Mouse (Mus musculus) midbrain, embryonic 12.5 days (tissue): ENCODE results near the gene H2bfm. TPM values are rescaled to one million over a fixed set of nuclear protein-coding genes. Genes with fewer than 3 reads are reported as not detected.

Source experiments
- polyA plus RNA-seq: library from polyadenylated mRNA; unstranded; fragments of >200 nt; fragmentation: Nextera tagmentation; extraction: Ambion mirVana; gene quantifications from 2 replicates; pipeline ENCODE4 v1.2.1, GENCODE M21; 2016

The H2bfm gene
- polyA plus RNA-seq, 1 experiment from 2014 or later: not detected

Other genes with a start within 250 kb of the H2bfm start
- 12.2 and 12.4 TPM in 2 replicates for gene Tceal1, start 219.3 kb upstream of the H2bfm start, polyA plus RNA-seq
- 544 and 546 TPM in 2 replicates for gene Morf4l2, start 183.6 kb upstream of the H2bfm start, polyA plus RNA-seq
- 0.11 and 0.12 TPM in 2 replicates for gene Glra4, start 147.2 kb upstream of the H2bfm start, polyA plus RNA-seq
- gene Plp1, start 104.7 kb upstream of the H2bfm start, polyA plus RNA-seq: 8.1 and 9.3 TPM in 2 replicates
- gene Rab9b, start 58.6 kb upstream of the H2bfm start, polyA plus RNA-seq: 8.1 and 9.0 TPM in 2 replicates
- 58.2 and 64.8 TPM in 2 replicates for gene Tmsb15b2, start 48.2 kb downstream of the H2bfm start, polyA plus RNA-seq
- 7.8 and 9.3 TPM in 2 replicates for gene Tmsb15l, start 49.5 kb downstream of the H2bfm start, polyA plus RNA-seq
- 23.9 and 24.7 TPM in 2 replicates for gene Tmsb15b1, start 49.5 kb downstream of the H2bfm start, polyA plus RNA-seq
- gene Zcchc18, start 65.8 kb downstream of the H2bfm start, polyA plus RNA-seq: 106 and 119 TPM in 2 replicates
- gene Slc25a53, start 111.0 kb downstream of the H2bfm start, polyA plus RNA-seq: 12.4 and 12.6 TPM in 2 replicates
- 12.2 and 13.4 TPM in 2 replicates for gene Fam199x, start 122.3 kb downstream of the H2bfm start, polyA plus RNA-seq
- gene Esx1, start 194.8 kb downstream of the H2bfm start, polyA plus RNA-seq: not detected in 2 replicates